Mouse (Mus musculus): Measurements from ENCODE around the gene Dse.
A peak's percentile ranks its signal among the peaks of the same experiment; 100 is the strongest.

Gene Dse

DNA sequence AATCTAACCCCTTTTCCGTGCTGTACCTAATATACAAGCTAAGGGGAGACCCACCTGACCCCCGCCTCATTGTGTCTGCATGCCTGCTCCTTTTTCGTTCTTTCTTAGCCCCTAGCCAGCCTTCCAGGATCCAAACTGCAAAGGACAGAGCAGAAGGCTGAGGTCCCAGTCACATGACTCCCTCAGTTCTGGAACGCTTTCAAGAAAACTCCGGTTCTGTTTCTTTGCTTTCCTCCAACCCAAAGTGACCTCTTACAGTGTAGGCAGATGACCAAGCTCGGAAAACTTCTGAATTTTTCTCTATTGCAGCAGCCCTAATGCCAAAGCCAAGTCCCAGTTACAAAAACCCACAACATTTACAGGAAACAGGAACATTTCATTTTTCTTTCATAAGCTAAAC lies 79.1 kb downstream of the Dse start:
- DNase-seq (ENCODE audit: low read depth, low spot score), result no peak

- DNase-seq (ENCODE audit: low read depth, low spot score), result peak; percentile 76
Measured at GRCm38 (mm10) chr10:34127392-34128378, 79.8 kb downstream of the Dse start, which contains the start of gene Calhm6. Gene Calhm6, minus strand, starts transcription at chr10:34127984.

GRCm38 (mm10) chr10:34118421-34118820 lies 89.1 kb downstream of the Dse start:
- no peak for DNase-seq (ENCODE audit: low read depth, low spot score)

GRCm38 (mm10) chr10:34117770-34118169 lies 89.7 kb downstream of the Dse start:
- no peak for DNase-seq (ENCODE audit: low read depth, low spot score)

GRCm38 (mm10) chr10:34117131-34117530 lies 90.4 kb downstream of the Dse start:
- DNase-seq (ENCODE audit: low read depth, low spot score), result no peak

DNA sequence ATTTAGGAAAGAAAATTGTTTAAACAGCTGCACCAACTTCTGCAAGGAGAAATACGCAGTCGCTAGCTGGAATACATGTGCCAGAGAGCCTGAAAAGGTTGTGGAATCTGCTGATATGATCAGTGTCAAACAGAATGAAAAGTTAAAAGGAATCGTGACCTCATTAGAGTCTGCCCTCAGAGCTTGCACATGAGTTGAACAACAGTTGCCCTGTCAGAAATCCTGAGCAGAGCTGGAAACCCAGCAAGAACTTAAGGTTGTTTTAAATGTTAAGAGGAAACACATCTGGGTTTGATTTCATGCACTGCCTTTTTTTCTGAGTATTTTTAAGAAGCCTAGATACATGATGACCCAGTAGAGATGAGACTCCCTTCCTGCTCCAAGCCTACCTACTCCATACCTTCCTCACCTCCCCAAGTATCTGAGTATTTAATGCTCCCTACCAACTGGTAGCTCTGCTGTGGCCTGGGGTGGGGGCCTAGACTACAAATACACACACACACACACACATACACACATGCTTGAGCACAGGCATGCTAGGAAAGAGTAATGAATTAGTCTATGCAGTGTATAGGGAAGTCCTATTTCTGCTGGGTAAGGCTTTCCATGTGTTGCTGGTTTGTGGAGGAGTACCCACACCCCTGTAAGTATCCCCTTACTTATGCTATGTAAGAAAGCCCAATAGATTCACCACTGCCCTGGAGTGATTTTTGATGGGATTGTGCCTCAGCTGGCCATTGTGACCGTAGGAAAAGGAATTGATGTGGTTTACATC lies 95.4 kb downstream of the Dse start:
- DNase-seq (ENCODE audit: low read depth, low spot score), result no peak

- peak; percentile 41 for DNase-seq (ENCODE audit: low read depth, low spot score)
Measured at GRCm38 (mm10) chr10:34110863-34111465, 96.6 kb downstream of the Dse start.

Measured in R1 (cell line).